Mouse (Mus musculus): ENCODE results near the gene Rhno1.

The Rhno1 gene

GRCm38 (mm10) chr6:128363007-128363825, 505 bp upstream of the Rhno1 start:
- peak; percentile 47 for DNase-seq (ENCODE audit: low read depth)

DNA sequence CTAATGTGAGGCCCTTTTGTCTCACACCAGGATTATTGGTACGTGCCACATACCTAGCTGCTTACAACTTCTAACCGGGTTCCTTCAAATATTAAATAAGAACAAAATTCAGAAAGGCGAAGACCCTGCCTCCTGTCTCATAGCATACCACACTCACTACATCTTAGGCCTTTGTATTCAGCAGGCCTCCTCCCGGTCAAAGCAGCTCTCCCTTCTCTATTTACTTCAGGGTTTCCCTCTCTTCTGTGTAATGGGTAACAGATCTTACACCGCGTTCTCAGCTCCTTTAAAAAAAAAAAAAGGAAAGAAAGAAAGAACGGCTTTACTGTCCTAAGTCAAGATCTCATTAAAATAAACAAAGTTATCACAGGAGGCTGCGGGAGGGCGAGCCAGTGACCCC, 810 bp downstream of the Rhno1 start:
- DNase-seq (ENCODE audit: low read depth): no peak

DNA sequence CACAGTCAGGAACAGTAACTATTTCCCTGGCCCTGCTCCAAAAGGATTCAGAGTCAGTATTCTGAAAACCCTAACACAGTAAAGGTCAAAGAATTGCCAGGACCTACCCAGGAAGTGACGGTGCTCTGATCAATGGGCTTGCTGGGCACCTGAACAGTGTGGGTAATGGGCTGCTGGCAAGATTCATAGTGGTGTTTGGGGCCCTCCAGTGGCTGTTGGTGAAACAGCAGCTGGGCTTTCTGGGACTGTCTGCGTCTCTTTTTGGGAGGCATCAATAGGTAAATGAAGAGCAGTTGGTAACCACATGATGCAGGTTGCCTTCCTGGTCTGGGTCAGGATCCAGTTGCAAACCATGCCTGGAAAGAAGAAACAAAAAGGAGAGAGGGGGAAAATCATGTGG, 3.7 kb downstream of the Rhno1 start:
- peak; percentile 81 for DNase-seq (ENCODE audit: low read depth)

DNA sequence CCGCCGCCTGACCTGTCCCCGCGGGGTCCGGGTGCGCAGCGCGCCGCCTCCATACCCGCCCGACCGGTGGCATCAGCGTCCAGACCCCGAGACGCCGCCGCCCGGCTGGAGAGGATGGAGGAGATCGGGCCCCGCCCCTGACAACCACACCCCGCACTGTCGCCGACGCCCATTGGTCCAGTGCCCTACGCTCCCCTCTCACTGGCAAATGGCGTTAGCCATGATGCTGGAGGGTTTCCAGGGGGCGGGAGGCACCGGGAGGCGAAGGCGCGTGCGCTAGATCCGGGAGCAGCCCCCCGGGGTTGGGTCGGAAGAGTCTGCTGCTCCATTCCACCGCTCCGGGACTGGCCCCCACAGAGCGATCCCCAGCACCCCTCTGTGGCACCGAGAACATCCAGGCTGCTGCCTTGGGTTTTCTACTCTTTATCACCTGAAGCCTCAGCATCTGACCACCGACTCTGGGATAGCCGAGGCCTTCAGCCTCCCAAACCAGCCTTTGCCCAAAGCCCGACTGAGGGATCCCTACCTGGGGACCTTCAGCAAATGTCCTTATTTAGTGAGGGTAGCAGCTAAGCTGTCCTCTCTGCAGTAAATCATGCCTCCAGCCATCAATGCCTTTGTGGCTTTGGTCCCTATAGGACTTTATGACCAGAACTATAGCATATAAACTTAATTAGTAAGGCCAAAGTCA, 6.8 kb downstream of the Rhno1 start, which contains the start of gene Tulp3:
Gene Tulp3 (minus strand): TSS at position 126 of the 691 bp plus-strand sequence.
- DNase-seq (ENCODE audit: low read depth): peak; percentile 92

- no peak for DNase-seq (ENCODE audit: low read depth)
Observed at GRCm38 (mm10) chr6:128355201-128355681, 7.5 kb downstream of the Rhno1 start.

GRCm38 (mm10) chr6:128354140-128354539, 8.6 kb downstream of the Rhno1 start:
- peak; percentile 12 for DNase-seq (ENCODE audit: low read depth)

DNA sequence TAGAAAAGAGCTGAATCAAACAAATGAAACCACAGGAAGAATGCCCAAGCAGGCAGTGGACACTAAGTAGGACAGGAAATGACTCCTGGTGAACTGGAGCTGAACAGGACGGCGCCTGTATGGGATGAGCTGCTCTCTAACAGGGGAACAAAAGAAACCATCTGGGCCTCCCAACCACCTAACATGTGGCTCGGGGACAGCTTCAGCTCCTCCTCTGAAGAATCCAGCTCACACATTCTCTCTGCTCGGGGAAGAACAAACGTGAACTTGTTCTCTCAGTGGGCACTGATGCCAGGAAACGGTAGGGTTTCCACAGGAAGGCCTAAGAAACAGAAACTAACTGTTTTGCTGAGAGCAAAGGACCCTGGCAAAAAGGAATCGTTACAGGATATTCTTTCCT, 13.0 kb downstream of the Rhno1 start:
- no peak for DNase-seq (ENCODE audit: low read depth)

DNA sequence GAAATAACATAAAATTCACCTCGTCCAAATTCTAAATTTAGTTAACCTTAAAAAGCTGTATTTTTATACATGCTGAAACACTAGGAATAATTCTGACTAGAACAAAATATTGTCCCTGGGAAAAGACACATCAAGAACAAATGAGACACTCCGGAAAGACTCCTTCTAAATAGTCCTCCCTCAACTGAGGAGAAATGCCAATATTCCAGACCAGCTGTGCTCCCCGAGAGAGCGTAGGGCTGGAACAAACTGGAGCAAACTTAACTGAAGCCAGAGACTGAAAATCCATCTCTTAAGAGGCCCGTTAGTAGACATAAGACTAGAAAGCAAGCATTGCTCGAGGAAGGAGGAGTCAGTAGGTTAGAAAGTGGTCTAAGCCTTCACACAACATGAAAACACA, 15.9 kb downstream of the Rhno1 start:
- no peak for DNase-seq (ENCODE audit: low read depth)

DNA sequence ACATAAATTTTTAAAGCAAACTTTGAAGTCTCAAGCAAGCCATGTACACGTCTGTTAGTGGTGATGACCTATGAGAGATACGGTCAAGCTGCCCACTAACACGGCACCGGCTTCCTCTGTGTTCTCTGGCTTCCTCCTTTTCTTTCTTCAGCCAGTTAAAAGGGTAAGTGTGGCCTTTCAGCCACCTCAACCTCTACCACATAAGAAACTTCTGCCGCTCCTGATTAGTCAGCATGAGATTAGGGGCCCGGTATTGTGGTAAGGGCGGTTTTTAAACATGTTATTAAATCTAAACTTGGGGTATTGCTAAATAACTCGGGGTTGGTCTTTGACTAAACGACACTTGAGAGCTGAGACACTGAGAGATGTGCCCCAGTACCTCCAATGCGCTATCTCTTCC, 17.1 kb downstream of the Rhno1 start:
- peak; percentile 9 for DNase-seq (ENCODE audit: low read depth)

DNA sequence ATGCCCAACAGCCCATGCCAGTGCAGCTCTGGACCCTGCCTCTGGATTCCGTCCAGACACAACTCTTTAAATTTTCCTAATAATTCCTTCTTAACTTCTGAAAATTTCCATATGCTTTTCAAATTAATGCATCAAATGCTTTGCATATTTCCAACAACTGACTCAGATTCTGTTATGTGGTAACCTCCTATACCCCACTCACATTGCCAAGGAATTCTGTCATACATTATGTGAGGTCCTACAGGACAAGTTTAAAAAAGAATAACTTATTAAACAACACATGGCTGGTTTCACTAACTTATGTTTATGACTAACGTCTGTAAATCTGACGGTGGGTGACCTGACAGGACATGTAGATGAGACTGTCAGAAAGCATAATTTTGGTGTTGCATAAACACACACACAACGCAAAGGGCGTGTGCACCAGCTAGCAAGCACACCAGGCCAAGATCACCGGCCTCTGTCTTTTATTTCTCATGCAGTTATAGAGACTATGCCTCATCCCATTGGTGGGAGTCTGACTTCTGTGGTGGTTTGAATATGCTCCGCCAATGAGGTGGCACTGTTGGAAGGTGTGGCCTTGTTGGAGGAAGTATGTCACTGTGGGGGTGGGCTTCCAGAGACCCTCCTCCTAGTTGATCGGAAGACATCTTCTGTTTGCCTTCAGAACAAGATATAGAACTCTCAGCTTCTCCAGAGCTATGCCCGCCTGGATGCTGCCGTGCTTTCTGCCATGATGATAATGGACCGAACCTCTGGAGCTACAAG, 20.6 kb downstream of the Rhno1 start:
- no peak for DNase-seq (ENCODE audit: low read depth)

- DNase-seq (ENCODE audit: low read depth): no peak
Observed at GRCm38 (mm10) chr6:128338876-128339275, 23.8 kb downstream of the Rhno1 start.

- no peak for DNase-seq (ENCODE audit: low read depth)
Observed at GRCm38 (mm10) chr6:128337467-128337866, 25.2 kb downstream of the Rhno1 start.

GRCm38 (mm10) chr6:128334397-128335124, 28.1 kb downstream of the Rhno1 start:
- peak; percentile 80 for DNase-seq (ENCODE audit: low read depth)

- peak; percentile 86 for DNase-seq (ENCODE audit: low read depth)
Observed at GRCm38 (mm10) chr6:128318317-128318716, 44.4 kb downstream of the Rhno1 start.

DNA sequence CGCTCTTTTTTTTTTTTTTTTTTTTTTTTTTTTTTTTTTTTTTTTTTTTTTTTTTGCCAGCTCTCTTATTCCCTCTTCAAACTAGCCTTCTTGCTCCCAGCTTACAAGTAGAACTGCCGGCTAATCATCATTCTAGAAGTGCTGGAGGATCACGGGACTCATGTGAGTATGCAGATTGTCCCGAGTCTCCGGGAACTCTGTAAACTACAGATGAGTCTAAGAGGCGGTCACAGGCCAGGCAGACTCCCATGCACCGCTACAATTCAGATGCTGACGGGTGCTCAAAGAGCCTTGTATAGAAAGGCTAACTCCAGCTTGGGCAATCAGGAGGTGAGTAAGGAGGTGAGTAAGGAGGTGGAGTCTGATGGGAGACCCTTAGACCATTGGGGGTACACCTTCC, 47.1 kb downstream of the Rhno1 start:
- no peak for DNase-seq (ENCODE audit: low read depth)

- no peak for DNase-seq (ENCODE audit: low read depth)
Observed at GRCm38 (mm10) chr6:128314796-128315195, 47.9 kb downstream of the Rhno1 start.

- DNase-seq (ENCODE audit: low read depth): peak; percentile 73
Observed at GRCm38 (mm10) chr6:128308311-128308710, 54.4 kb downstream of the Rhno1 start.

All from induced T-regulatory cell, adult 2 months (primary cell).